Mouse (Mus musculus): ENCODE data around the gene Galr3.

Galr3 gene

DNA sequence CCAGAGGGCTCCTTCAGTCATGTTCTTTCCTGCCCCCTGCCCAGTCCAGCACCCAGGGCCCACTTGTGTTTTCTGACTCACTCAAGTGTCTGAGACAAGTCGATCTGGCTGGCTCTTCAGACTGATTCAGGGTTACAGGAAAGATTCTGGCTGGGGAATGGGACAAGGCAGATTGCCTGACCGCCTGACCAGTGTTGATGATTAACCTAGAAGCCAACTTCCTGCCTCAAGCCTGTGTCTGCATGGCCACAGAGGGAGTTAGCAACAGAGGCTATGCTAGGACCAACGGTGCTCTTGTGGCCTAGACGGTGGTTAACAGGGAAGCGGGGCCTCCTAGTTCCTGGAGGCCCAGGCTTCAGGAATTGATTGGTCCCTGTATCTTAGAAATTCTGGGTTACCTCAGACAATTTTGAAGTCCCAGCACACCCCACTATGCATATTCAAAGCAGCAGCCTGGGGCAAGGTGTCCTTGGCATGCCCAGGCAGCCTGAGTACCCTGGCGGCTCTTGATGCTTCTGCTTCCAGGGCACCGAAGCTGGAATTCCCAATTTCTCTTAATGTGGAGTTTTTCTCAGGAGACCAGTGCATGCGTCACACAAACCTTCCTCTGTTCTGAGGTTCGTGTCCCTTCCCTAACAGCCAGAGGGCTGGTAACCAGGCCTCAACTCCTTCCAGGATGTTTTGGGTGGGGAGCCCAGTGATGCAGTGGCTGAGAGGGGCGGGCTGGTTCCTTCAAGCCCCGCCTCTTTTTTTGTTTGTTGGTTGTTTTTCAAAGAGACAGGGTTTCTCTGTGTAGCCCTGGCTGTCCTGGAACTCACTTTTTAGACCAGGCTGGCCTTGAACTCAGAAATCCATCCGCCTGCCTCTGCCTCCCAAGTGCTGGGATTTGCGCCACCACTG lies 10.0 kb downstream of the Galr3 start:
- no peak for DNase-seq (ENCODE audit: low read depth in 2 of 2, low spot score in 2 of 2)

DNA sequence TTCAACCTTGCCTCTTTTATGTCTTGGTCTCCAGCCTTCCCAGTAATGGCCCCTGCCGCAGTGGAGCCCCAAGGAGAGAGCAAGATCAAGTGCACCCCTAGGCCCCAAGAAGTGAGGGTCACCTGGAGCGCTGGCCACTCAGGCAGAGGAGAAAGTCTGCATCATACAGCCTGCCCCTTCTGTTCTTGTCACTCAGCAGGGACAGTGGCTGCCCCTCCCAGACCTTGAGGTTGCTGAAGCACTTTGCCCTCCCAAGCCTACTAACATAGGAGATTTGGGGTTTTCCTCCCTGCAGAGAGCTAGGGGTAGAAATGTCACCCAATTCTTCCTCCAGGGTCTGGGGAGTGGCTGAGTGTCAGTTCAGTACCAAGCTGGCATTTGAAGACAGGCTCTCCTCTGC lies 10.7 kb downstream of the Galr3 start:
- no peak for DNase-seq (ENCODE audit: low read depth in 2 of 2, low spot score in 2 of 2)

DNA sequence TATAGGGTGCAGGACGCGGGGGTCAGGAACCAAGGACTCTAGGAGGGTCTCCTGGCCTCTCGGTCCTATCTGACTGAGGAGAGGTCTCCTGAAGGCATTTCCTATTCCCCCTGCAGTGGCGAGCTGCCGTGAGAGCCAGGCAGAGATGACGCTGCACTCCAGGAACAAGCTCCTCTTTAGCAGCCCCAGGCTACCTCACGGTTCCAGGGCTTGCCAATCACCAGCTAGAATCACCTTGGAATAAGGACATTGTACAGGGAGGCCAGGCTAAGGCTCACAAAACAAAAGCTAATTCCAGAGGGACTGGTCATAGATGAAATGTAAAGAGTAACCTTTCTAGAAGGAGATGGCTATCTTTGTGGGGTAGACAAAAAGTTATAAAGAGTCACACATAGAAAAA lies 14.9 kb downstream of the Galr3 start:
- no peak for DNase-seq (ENCODE audit: low read depth in 2 of 2, low spot score in 2 of 2)

DNA sequence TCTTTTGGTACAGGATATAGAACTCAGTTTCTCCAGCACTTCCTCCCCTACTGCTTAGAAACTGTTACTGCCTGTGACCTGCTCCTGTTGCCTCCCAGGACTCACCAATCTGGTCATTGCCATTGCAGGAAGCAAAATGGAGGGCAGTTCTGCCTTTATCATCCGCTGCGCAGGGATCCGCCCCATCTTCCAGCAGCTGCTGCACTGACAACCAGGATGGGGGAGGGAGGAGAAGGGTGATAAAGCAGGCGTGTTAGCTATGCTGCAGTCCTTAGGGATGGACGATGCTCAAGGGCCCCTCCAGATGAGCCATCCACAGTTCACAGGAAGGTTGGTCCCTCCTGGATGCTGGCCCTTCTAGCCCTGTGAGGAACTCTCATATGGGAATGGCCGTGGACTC lies 16.2 kb downstream of the Galr3 start:
- DNase-seq (ENCODE audit: low read depth in 2 of 2, low spot score in 2 of 2) = no peak

DNA sequence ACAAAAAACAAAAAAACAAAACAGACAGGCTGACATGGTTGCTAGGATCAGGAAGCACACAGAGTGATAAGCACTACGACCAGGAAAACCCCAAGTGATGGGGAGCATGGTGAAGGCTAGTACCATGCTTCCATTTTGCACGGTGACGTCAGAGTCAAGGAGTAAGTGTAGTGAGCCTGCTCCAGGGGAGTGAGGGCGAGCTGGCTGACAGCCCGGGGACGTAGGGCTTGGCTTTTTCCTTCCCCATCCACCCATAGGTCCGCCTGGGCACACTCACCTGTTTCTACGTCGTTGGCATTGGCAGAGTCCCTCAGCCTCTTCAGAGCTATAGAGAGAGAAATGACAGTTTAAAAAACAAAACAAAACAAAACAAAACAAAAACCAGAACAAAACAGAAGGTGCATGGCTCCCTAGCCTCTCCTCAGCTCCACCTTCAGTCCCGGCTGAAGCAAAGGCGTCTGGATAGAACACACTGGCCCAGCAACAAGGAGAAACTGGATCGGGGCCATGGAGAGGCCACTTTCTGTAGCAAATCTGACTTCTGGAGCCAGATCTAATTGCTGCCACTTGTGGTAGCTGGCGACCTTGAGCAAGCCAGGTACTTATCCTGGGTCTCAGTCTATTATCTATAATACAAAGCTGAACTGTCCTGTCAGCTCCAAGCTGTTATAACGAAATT lies 19.3 kb downstream of the Galr3 start:
- no peak for DNase-seq (ENCODE audit: low read depth in 2 of 2, low spot score in 2 of 2)

DNA sequence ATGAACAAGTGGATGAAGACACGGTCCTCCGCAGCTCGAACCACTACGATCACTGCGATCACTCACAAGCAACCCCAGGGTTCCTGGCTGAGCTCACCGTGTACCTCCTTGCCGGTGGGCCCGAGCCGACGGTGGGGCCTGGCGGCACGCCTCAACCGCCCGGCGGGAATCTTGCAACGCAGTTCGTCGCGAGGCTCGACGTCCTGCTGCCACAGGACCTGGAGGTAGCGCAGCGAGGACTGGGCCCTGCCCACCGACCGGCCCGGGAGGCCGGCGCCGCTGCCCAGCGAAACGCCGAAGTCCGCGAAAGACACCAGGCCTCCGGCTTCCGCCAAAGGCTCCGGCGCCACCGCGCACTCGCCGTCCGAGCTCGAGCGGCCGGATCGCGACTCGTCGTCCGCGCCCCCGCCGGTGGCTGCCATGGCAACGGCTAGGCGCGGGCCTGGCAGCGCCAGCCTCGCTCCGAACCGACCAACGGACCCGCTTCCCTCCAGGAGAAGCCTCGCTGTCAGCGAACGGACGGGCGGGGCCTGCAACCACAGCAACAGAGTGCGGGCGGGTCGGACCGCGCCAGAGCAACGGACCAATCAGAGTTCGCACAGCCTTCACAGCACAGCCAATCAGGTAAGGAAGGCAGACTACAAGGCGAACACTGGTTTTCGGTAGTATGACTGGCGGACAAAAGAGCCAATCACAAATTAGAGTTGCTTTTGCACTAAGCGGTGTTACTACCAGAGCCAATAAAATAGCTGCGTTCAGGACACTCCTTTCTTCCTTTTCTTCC lies 20.9 kb downstream of the Galr3 start, which contains the start of gene Ankrd54:
Gene Ankrd54, minus strand, starts transcription at position 518 of the 784 bp plus-strand sequence.
- peak; percentile 94 for DNase-seq (ENCODE audit: low read depth in 2 of 2, low spot score in 2 of 2)

DNA sequence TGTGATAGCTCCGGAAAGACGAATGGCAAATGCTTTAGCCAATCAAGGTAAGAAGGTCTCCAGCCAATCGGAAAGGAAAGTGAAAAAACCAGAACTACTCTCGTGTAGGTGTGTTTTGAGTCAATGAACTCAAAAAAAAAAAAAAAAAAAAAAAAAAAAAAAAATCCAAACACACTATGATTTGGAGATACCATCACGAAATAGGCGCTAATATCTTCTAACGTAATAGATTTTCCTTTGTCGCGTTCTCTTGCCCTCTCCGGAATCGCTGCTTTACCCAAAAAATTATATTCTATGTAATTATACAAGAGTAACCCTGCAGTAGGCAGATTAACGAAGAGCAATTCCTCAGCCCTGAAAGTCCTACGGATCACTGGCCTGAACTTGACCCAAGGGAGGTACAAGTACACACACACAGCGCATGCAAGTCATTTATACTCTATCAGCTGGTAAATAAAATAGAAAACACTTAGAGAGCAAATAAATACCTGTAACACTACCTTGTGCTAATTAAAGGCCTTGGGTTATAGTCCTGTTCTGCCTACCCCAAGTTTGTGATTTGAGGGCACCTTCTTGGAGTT lies 21.6 kb downstream of the Galr3 start:
- no peak for DNase-seq (ENCODE audit: low read depth in 2 of 2, low spot score in 2 of 2)

DNA sequence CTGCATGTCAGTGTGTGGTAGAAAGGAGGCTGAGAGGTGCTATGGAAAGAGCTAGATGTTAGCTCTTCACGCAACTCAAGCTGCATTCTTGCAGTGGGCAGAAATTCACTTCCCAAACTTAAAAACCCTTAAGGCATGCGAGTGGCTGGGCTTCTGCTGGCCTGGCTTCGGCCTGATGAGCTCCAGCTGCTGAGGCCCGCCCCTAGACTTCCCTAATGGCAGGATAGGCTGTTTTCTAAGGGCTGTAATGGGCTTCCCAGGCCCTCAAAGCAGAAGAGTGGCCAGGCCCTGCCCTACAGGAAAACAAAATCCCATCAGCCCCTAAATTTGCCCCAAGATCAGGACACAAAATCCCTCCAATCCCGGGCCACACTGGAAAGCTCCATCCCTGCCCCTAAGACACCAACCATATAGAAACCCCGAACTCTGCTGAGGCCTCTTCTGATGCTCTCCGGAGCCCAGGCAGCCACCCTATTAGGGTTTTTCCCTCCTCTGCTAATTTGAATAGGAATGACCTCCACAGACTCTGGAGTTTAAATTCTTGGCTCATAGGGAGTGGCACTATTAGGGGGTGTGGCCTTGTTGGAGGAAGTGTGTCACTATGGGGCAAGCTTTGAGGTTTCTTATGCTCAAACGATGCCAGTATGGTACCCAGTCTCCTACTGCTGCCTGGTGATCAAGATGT lies 23.5 kb downstream of the Galr3 start:
- DNase-seq (ENCODE audit: low read depth in 2 of 2, low spot score in 2 of 2) = no peak

DNA sequence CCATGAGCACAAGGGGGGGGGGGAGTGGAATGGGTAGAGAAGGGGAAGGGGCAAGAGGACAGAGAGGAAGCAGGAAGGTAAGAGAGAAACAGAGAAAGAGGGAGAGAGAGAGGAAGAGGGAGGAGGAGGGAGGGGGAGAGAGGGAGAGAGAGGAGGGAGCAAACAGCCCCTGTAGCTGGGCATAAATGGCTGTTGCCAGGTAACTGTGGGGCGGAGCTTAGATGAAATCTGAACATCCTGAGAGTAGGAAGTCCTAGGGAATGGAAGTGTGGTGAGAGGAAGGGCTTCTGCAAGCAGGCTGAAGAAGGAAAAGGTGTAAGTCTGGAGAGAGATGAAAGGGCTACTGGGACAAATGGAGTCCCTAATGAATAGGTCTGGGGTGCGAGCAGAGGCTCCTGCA lies 24.6 kb downstream of the Galr3 start:
- no peak for DNase-seq (ENCODE audit: low read depth in 2 of 2, low spot score in 2 of 2)

DNA sequence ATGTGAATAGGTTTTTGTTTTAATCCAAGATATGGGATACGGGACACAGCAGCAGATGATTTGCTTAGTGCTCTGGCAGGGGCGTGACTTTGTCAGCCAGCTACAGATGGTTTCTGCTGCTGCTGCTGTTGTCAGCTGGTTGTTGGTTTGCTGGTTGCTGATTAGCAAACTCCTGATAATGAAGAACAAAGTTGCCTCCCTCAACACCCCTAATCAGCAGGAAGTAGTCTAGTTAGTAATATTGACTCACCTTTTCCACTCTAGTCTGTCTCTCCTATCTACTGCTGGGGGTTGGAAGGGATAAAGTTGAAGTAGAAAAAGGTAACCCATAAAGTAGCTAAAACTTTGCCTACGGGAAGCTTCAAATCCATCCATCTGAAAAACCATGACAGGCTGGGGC lies 25.9 kb downstream of the Galr3 start:
- no peak for DNase-seq (ENCODE audit: low read depth in 2 of 2, low spot score in 2 of 2)

DNA sequence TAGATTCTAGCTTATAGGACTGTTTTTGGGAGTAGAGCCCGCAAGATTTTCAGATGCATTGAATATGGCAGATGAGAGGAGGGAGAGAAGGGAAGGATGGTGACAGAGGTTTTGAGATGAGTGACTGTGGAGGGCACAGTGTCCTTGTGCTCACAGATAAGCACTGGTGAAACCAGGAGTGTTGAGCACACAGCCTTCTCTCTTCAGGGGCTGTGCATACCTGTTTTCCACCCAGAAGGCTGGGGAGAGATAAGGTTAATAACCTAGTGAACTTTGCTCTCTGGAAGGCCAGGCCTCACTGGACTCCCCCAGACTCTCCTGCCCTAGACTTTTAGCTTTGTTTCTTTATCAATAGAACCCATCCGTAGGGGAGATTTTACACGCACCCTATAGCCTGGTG lies 26.7 kb downstream of the Galr3 start:
- no peak for DNase-seq (ENCODE audit: low read depth in 2 of 2, low spot score in 2 of 2)

DNA sequence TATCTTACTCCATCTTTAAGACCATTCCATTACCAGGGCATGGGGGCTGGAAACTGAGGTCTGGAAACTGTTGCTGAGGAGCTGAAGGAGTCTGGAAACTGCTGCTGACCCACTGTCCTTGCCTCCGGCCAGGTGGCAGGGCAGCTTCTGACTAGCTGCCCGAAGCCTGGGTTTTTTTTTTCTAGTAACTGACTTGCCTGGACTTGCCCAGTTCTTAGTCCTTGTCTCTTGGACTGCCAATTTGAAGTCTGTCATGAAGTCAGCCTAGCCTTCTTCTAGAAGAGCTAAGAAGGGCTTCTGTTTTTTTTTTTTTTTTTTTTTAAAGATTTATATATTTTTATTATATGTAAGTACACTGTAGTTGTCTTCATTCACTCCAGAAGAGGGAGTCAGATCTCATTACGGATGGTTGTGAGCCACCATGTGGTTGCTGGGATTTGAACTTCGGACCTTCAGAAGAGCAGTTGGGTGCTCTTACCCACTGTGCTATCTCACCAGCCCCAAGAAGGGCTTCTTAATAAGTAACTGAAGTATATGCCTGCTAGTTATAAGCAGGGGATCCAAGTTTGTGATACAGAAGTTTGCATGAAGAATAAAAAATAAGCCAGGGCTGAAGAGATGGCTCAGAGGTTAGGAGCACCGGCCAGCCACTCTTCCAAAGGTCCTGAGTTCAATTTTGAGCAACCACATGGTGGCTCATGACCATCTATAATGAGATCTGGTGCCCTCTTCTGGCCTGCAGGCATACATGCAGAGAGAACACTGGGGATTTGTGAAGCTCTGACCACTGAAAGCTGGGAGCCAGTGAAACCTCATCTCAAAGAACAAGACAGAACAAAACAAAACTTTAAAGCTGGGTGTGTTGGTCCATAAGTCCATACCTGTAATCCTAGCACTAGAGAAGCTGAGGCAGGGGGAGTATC lies 29.7 kb downstream of the Galr3 start:
- peak; percentile 18 to 23 for DNase-seq (ENCODE audit: low read depth in 2 of 2, low spot score in 2 of 2)

DNA sequence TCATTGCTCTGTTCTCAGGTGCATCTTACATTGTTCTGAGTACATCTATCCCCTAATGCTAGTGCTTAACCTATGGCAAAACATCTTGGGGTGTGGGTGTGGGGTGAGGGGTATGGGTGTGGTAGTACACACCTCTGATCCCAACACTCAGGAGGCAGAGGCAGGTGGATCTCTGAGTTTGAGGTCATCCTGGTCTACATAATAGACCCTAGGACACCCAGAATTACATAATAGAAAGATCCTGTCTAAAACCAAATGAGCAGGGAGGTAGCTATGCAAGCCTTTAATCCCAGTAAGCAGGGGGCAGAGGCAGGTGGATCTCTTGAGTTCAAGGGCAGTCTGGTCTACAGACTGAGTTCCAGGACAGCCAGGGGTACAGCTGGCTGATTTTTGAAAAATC lies 32.1 kb downstream of the Galr3 start:
- no peak for DNase-seq (ENCODE audit: low read depth in 2 of 2, low spot score in 2 of 2)

DNA sequence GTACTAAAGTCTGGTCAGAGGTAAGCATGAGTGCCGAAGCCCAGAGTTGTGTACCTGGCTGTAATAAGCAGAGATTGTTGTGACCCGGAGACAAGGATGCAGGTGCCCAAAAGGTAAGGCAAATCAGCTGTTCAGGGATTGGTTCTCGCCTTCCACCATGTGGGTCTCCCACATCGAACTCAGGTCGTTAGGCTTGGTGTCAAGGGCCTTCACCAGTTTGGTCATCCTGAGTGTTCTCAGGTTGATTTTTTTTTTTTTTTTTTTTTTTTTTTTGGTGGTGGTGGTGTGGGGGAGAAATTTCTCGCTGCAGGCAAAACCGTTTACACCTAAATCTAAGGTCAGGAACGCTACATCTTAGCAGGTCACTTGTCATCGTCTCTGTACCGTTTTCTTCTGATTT lies 32.8 kb downstream of the Galr3 start:
- no peak for DNase-seq (ENCODE audit: low read depth in 2 of 2, low spot score in 2 of 2)

DNA sequence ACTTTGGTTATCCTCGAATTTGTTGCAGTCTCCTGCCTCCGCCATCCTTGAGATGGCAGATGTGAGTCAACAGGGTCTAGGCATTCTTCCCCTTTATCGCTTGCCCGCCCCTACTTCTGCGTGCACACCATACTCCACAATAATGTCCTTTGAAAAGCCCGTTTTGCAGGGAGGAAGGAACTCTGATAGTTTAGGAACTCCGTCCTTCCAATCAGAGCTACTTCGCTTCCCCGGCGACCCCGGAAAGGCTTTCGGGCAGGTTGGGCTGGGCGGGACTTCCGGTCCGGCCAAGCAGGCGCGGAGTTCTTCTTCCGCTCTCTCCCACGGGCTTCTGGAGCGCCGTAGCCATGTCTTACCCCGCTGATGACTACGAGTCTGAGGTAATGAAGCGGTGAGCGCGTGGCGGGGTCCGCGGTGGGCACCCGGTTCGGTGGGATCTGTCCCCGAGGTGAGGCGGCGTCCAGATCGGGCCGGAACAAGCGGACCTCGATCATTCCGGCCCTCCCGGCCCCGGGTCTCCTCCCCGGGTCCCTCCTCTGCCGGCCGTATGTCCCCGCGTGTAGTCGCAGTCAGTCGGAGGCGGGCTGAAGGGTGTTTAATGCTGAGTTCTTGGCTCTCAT lies 33.3 kb downstream of the Galr3 start, which contains the start of gene Eif3l:
Gene Eif3l, plus strand, starts transcription at position 267 of the 620 bp plus-strand sequence.
- peak; percentile 74 to 76 for DNase-seq (ENCODE audit: low read depth in 2 of 2, low spot score in 2 of 2)

DNA sequence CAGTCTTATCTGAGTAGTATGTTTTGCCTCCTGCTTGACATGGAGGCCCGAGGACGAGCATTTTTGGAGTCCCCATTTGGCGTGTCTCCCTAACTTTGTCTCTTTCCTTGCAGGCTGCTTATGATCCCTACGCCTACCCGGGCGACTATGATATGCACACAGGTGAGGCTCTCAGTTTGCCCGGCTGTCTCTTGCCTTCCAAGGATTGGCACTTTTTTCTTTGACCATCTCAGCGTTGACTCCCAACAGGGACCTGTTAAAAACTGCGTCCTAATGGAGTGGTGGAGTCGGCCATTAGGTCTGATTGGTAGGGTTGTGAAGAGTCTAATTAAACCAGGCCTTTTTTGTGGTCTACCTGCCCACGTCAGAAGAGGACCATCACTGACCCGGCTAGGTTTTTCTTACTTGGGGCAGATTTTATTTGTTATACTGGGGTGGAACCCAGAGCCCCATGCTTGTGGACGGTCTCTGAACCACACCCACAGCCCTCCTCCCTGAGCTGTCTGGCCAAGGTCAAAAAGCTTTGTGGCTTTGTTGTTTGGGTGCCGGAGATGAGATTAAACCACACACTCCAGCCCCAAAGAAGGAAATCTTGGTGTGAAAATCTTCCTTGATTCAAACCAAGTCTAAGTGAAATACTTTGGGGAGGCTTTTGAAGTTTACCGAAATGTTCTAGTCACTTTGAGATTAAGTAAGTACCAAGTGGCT lies 34.1 kb downstream of the Galr3 start:
- DNase-seq (ENCODE audit: low read depth in 2 of 2, low spot score in 2 of 2) = no peak

DNA sequence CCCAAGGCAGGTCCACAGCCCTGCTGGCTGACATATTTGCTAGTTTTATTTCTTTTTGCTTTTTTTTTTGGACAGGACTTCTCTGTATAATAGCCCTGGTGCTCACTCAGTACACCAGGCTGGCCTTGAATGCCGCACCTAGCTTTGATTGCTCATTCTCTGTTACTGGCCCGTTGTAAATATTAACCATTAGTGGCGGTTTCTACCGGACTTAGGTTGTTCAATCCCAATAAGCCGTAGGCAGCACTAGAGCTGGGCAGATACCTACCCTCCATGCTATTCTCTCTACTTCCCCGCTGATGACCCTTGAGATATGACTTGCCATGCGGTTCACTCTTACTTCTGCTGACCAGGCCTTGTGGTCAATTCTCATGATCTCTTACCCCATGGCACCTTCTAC lies 37.9 kb downstream of the Galr3 start:
- no peak for DNase-seq (ENCODE audit: low read depth in 2 of 2, low spot score in 2 of 2)

DNA sequence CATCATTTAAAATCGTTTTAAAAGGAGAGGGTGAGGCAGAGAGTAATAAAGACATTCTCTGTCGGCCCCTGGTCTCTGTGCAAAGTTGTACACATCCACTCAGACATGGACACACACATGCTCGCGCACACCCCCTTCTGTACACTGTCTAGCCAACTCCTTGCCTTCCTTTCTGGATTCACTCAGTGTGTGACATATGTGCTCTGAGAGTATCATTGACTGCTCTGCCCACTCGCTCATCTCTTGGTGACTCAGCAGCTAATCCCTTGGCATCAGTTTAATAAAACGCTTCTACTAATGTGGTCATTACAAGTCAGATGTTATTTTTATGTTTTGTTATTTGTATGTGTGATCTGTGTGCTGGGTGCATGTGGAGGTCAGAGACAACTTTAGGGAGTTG lies 50.6 kb downstream of the Galr3 start:
- DNase-seq (ENCODE audit: low read depth in 2 of 2, low spot score in 2 of 2) = no peak
